Mouse (Mus musculus) left cerebral cortex, postnatal 36 days (tissue): ENCODE measurements at regions not wholly inside any gene's neighbourhood (a gene's known extent, or its start where the extent isn't known, plus 50 kb on each side); places are given as distances from the start of the nearest gene placed in this dataset.

ENCODE experiments used
- DNase-seq, 2 experiments: peaks; one replicate each; pipeline ENCODE4 v3.0.0; 2021 to 2022; ENCODE audit warnings: low spot score in 2 of 2, mixed read lengths in 1 of 2
- intact Hi-C: fragments of 180-260 bp; cut with DNase I; formaldehyde crosslinking; loops from one replicate; pipeline ENCODE4 v1.15.1; 2025

GRCm38 (mm10) chr6:139103397-139103796, 398.4 kb downstream of the Rergl start:
- no peak for DNase-seq
- intact Hi-C loops, result no loop called here

- DNase-seq, result no peak
- intact Hi-C loops, result no loop called here
Observed at GRCm38 (mm10) chr6:139099273-139099672, 402.5 kb downstream of the Rergl start.

- intact Hi-C loops, result no loop called here
- no peak for DNase-seq
Observed at GRCm38 (mm10) chr6:139075433-139075832, 417.1 kb upstream of the Igbp1b start.

- intact Hi-C loops, result no loop called here
- DNase-seq, result no peak
Observed at GRCm38 (mm10) chr6:139027696-139028095, 369.4 kb upstream of the Igbp1b start.

- intact Hi-C loops, result no loop called here
- DNase-seq, result no peak
Observed at GRCm38 (mm10) chr6:139014526-139014925, 356.2 kb upstream of the Igbp1b start.

GRCm38 (mm10) chr6:139010501-139010900, 352.2 kb upstream of the Igbp1b start:
- no peak for DNase-seq
- intact Hi-C loops, result no loop called here
